Mouse (Mus musculus): ENCODE data around the gene 3110082I17Rik. TPM values are rescaled to one million over a fixed set of nuclear protein-coding genes. Genes with fewer than 3 reads are reported as not detected.

Gene 3110082I17Rik
- 21.3 and 21.6 TPM in 2 replicates for polyA plus RNA-seq (2016; fragmentation: Nextera tagmentation; extraction: Ambion mirVana)

- H3K9ac ChIP-seq: peak within 1 kb of the TSS; percentile 74
- H3K4me3 ChIP-seq: peak within 1 kb of the TSS; percentile 74
- H3K4me2 ChIP-seq: peak within 1 kb of the TSS; percentile 87
- H3K27me3 ChIP-seq (replicated peaks): peaks cover 13% of the 10 kb centered on the region; the same call in 1 of the 2 replicates
- peak; percentile 97 for ATAC-seq (ENCODE audit: insufficient number of reproducible peaks, low FRiP score)
- no peak within 1 kb of the TSS for H3K27ac ChIP-seq (ENCODE audit: poor library complexity, severe bottlenecking)
- H3K4me1 ChIP-seq (replicated peaks): peaks cover 6% of the 10 kb centered on the region
- 3% methylated on average over 42 of the region's 42 CpGs for WGBS
- no peaks in the 10 kb centered on the region for H3K36me3 ChIP-seq
- no peaks in the 10 kb centered on the region for H3K9me3 ChIP-seq (replicated peaks)
These were observed at the start of gene 3110082I17Rik for GRCm38 (mm10) chr5:139460384-139461067. Gene 3110082I17Rik (minus strand): TSS chr5:139460527.

- Histone ChIP-seq H3K9ac (no peak overlapping the region), H3K4me1 (replicated peaks) (no peaks in the 10 kb centered on the region), H3K27ac (ENCODE audit: poor library complexity, severe bottlenecking) (no peak overlapping the region), H3K9me3 (replicated peaks) (no peaks in the 10 kb centered on the region), H3K36me3 (no peaks in the 10 kb centered on the region), H3K4me2 (no peak overlapping the region), H3K27me3 (replicated peaks) (peaks cover 59% of the 10 kb centered on the region), H3K4me3 (no peak overlapping the region)
- WGBS: 20% methylated on average over 5 of the region's 5 CpGs
- ATAC-seq (ENCODE audit: insufficient number of reproducible peaks, low FRiP score): no peak
These were observed 45.9 kb upstream of the 3110082I17Rik start for GRCm38 (mm10) chr5:139506207-139506606.

- Histone ChIP-seq H3K27ac (ENCODE audit: poor library complexity, severe bottlenecking) (no peak overlapping the region), H3K4me3 (no peak overlapping the region), H3K36me3 (no peaks in the 10 kb centered on the region), H3K9ac (no peak overlapping the region), H3K27me3 (replicated peaks) (peaks cover 58% of the 10 kb centered on the region), H3K4me1 (replicated peaks) (no peaks in the 10 kb centered on the region), H3K4me2 (no peak overlapping the region), H3K9me3 (replicated peaks) (no peaks in the 10 kb centered on the region)
- no peak for ATAC-seq (ENCODE audit: insufficient number of reproducible peaks, low FRiP score)
- 8% methylated on average over 12 of the region's 14 CpGs for WGBS
These were observed 44.8 kb upstream of the 3110082I17Rik start for GRCm38 (mm10) chr5:139505073-139505606.

- Histone ChIP-seq H3K27me3 (replicated peaks) (peaks cover 54% of the 10 kb centered on the region), H3K4me1 (replicated peaks) (no peaks in the 10 kb centered on the region), H3K4me3 (no peak overlapping the region), H3K9ac (no peak overlapping the region), H3K9me3 (replicated peaks) (no peaks in the 10 kb centered on the region), H3K4me2 (no peak overlapping the region), H3K27ac (ENCODE audit: poor library complexity, severe bottlenecking) (no peak overlapping the region), H3K36me3 (no peaks in the 10 kb centered on the region)
- no peak for ATAC-seq (ENCODE audit: insufficient number of reproducible peaks, low FRiP score)
- 74% methylated on average over 14 of the region's 14 CpGs for WGBS
These were observed 42.0 kb upstream of the 3110082I17Rik start for GRCm38 (mm10) chr5:139502281-139502680.

- H3K4me2 ChIP-seq: no peak overlapping the region
- H3K9me3 ChIP-seq (replicated peaks): no peaks in the 10 kb centered on the region
- peaks cover 71% of the 10 kb centered on the region for H3K27me3 ChIP-seq (replicated peaks)
- H3K4me1 ChIP-seq (replicated peaks): peaks cover 7% of the 10 kb centered on the region; the same call in 1 of the 2 replicates
- 45% methylated on average over 5 of the region's 5 CpGs for WGBS
- no peak for ATAC-seq (ENCODE audit: insufficient number of reproducible peaks, low FRiP score)
- H3K4me3 ChIP-seq: no peak overlapping the region
- no peaks in the 10 kb centered on the region for H3K36me3 ChIP-seq
- H3K27ac ChIP-seq (ENCODE audit: poor library complexity, severe bottlenecking): no peak overlapping the region
- no peak overlapping the region for H3K9ac ChIP-seq
These were observed 38.5 kb upstream of the 3110082I17Rik start for GRCm38 (mm10) chr5:139498791-139499190.

DNA sequence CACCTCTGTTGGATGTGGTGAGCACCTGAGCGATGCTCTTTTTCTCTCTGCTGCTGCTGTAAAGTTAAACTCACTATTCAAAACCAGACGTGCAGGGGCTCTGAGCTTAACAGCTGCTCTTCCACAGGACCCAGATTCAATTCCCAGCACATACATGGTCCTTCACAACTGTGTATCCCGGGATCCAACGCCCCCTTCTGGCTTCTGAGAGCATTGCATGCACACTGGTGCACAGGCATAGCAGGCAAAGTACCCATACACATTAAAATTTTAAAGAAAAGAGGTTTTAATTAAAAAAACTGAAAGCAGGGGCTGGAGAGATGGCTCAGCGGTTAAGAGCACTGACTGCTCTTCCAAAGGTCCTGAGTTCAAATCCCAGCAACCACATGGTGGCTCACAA lies 36.6 kb upstream of the 3110082I17Rik start:
- Histone ChIP-seq H3K36me3 (no peaks in the 10 kb centered on the region), H3K4me1 (replicated peaks) (peaks cover 7% of the 10 kb centered on the region; the same call in 1 of the 2 replicates)

GRCm38 (mm10) chr5:139495019-139495669 lies 34.8 kb upstream of the 3110082I17Rik start:
- Histone ChIP-seq H3K4me2 (0 out of 2 replicates have a peak overlapping the region, but pooled peaks have one; percentile 4), H3K9me3 (replicated peaks) (no peaks in the 10 kb centered on the region), H3K4me1 (replicated peaks) (peaks cover 7% of the 10 kb centered on the region; the same call in 1 of the 2 replicates), H3K27me3 (replicated peaks) (peaks cover 69% of the 10 kb centered on the region), H3K9ac (no peak overlapping the region), H3K36me3 (no peaks in the 10 kb centered on the region), H3K27ac (ENCODE audit: poor library complexity, severe bottlenecking) (no peak overlapping the region), H3K4me3 (no peak overlapping the region)
- 36% methylated on average over 22 of the region's 22 CpGs for WGBS
- no peak for ATAC-seq (ENCODE audit: insufficient number of reproducible peaks, low FRiP score)

More for the DNA sequence above, 36.6 kb upstream of the 3110082I17Rik start:
- no peak overlapping the region for H3K27ac ChIP-seq (ENCODE audit: poor library complexity, severe bottlenecking)
- H3K27me3 ChIP-seq (replicated peaks): peaks cover 73% of the 10 kb centered on the region
- no peak for ATAC-seq (ENCODE audit: insufficient number of reproducible peaks, low FRiP score)
- no peak overlapping the region for H3K4me3 ChIP-seq
- no peaks in the 10 kb centered on the region for H3K9me3 ChIP-seq (replicated peaks)
- H3K4me2 ChIP-seq: no peak overlapping the region
- WGBS: 53% methylated on average over 5 of the region's 5 CpGs
- no peak overlapping the region for H3K9ac ChIP-seq

- Histone ChIP-seq H3K9me3 (replicated peaks) (no peaks in the 10 kb centered on the region), H3K36me3 (no peaks in the 10 kb centered on the region), H3K4me2 (no peak overlapping the region), H3K9ac (no peak overlapping the region), H3K4me1 (replicated peaks) (peaks cover 7% of the 10 kb centered on the region; the same call in 1 of the 2 replicates), H3K27me3 (replicated peaks) (peaks cover 66% of the 10 kb centered on the region), H3K27ac (ENCODE audit: poor library complexity, severe bottlenecking) (no peak overlapping the region), H3K4me3 (no peak overlapping the region)
- no peak for ATAC-seq (ENCODE audit: insufficient number of reproducible peaks, low FRiP score)
- WGBS: 64% methylated on average over 5 of the region's 5 CpGs
These were observed 33.4 kb upstream of the 3110082I17Rik start for GRCm38 (mm10) chr5:139493690-139494089.

GRCm38 (mm10) chr5:139491348-139491747 lies 31.0 kb upstream of the 3110082I17Rik start:
- 56% methylated on average over 8 of the region's 8 CpGs for WGBS
- Histone ChIP-seq H3K4me1 (replicated peaks) (peaks cover 7% of the 10 kb centered on the region; the same call in 1 of the 2 replicates), H3K9me3 (replicated peaks) (peaks cover 6% of the 10 kb centered on the region), H3K27me3 (replicated peaks) (peaks cover 53% of the 10 kb centered on the region), H3K27ac (ENCODE audit: poor library complexity, severe bottlenecking) (no peak overlapping the region), H3K9ac (no peak overlapping the region), H3K36me3 (no peaks in the 10 kb centered on the region), H3K4me3 (no peak overlapping the region), H3K4me2 (no peak overlapping the region)
- ATAC-seq (ENCODE audit: insufficient number of reproducible peaks, low FRiP score): no peak

DNA sequence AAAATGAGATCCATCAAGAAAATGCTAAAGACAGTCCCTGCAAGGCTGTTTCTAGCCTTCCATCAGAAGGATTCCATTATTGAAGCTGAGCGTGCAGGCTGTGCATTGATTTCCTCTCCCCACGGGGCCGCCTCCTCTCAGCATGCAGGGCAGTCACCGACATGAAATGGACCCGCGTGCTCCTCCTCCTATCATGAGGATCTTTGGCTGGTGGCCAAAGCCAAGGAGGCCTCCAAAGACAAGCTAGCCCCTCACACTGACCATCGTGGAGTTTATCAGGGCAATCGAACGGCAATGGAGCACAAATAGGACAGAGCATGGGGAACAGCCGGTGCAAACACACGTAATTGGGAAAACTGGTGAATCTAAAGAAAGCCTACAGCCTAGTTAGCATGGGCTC lies 29.8 kb upstream of the 3110082I17Rik start:
- Histone ChIP-seq H3K9me3 (replicated peaks) (peaks cover 7% of the 10 kb centered on the region), H3K4me2 (no peak overlapping the region), H3K9ac (no peak overlapping the region), H3K4me3 (no peak overlapping the region), H3K36me3 (no peaks in the 10 kb centered on the region), H3K4me1 (replicated peaks) (peaks cover 6% of the 10 kb centered on the region; the same call in 1 of the 2 replicates), H3K27me3 (replicated peaks) (peaks cover 43% of the 10 kb centered on the region), H3K27ac (ENCODE audit: poor library complexity, severe bottlenecking) (no peak overlapping the region)
- 83% methylated on average over 11 of the region's 11 CpGs for WGBS
- no peak for ATAC-seq (ENCODE audit: insufficient number of reproducible peaks, low FRiP score)

DNA sequence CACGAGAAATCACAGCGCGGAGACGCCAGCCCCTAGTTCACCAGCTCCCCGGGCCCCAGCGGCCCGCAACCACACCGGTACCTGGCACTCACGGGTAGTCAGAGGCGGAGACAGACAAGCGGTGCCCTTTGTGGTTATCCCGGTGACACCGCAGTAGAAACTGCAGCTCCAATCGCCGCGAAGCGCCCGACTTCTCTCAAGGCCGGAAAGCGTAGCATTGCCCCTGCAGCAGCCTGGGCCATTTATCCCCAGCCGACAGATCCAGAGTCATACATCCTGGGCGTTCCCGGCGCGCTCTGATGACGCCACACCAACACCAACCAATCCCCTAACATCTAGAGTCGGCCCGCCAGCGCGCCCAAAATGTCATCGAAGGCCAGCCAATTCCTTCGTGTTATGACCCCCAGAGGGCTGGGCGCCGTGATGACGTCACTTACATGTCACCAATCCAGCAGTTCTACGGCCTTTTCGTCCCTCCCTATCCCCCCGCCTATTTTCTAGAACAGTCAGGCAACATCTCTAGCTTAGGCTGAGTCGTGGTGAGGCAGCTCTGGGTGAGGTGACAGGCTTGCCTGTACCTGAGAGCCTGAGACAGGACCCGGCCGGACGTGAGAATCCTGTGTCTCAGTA lies 24.0 kb upstream of the 3110082I17Rik start, which contains the start of gene Zfand2a:
Zfand2a (minus strand) TSS at position 365 of the 630 bp plus-strand sequence.
- Histone ChIP-seq H3K36me3 (peaks cover 30% of the 10 kb centered on the region), H3K27me3 (replicated peaks) (no peaks in the 10 kb centered on the region), H3K4me3 (peak within 1 kb of the TSS; percentile 80), H3K27ac (ENCODE audit: poor library complexity, severe bottlenecking) (peak within 1 kb of the TSS; percentile 75), H3K9ac (peak within 1 kb of the TSS; percentile 84), H3K4me1 (replicated peaks) (peaks cover 13% of the 10 kb centered on the region), H3K4me2 (peak within 1 kb of the TSS; percentile 90), H3K9me3 (replicated peaks) (peaks cover 7% of the 10 kb centered on the region)
- under 1% methylated on average over 42 of the region's 42 CpGs for WGBS
- peak; percentile 97 for ATAC-seq (ENCODE audit: insufficient number of reproducible peaks, low FRiP score)
